Mouse (Mus musculus) midbrain, embryonic 12.5 days (tissue): ENCODE results near the gene Slc39a9. TPM values are rescaled to one million over a fixed set of nuclear protein-coding genes. Genes with fewer than 3 reads are reported as not detected.

Experiments
- ATAC-seq: fragments of 200-750 bp; cut with Nextera tagmentation; 2 replicates; pipeline ENCODE4 v1.8.0; 2017; ENCODE audit warnings: low read depth, moderate TSS enrichment, moderate library complexity; ENCODE audit not compliant: low FRiP score
- H3K27ac ChIP-seq: fragments of 300-500 bp; sonication (generic); replicated peaks from 2 replicates; pipeline ENCODE4 v1.5.1; 2016; ENCODE audit warnings: mild to moderate bottlenecking
- H3K27me3 ChIP-seq: fragments of 300-500 bp; sonication (generic); 2 replicates; pipeline ENCODE4 v1.6.1; 2016; ENCODE audit warnings: mild to moderate bottlenecking
- H3K36me3 ChIP-seq: fragments of 300-500 bp; sonication (generic); 2 replicates; pipeline ENCODE4 v1.6.1; 2016
- H3K4me1 ChIP-seq: fragments of 300-500 bp; sonication (generic); 2 replicates; pipeline ENCODE4 v1.6.1; 2016
- H3K4me2 ChIP-seq: fragments of 300-500 bp; sonication (generic); replicated peaks from 2 replicates; pipeline ENCODE4 v1.6.1; 2016; ENCODE audit warnings: mild to moderate bottlenecking, moderate library complexity
- H3K4me3 ChIP-seq: fragments of 300-500 bp; sonication (generic); 2 replicates; pipeline ENCODE4 v1.5.1; 2016; ENCODE audit warnings: mild to moderate bottlenecking
- H3K9ac ChIP-seq: fragments of 300-500 bp; sonication (generic); replicated peaks from 2 replicates; pipeline ENCODE4 v1.6.1; 2016; ENCODE audit warnings: mild to moderate bottlenecking, moderate library complexity
- H3K9me3 ChIP-seq: fragments of 300-500 bp; sonication (generic); 2 replicates; pipeline ENCODE4 v1.6.1; 2016; ENCODE audit warnings: mild to moderate bottlenecking
- WGBS: fragments of 180-500 bp; shearing (Covaris S2); methylation state at CpG from one replicate; pipeline ENCODE4 v1.1.7; 2016; 5-methylcytosine and 5-hydroxymethylcytosine counted together
- polyA plus RNA-seq: library from polyadenylated mRNA; unstranded; fragments of >200 nt; fragmentation: Nextera tagmentation; extraction: Ambion mirVana; gene quantifications from 2 replicates; pipeline ENCODE4 v1.2.1, GENCODE M21; 2016

Gene Slc39a9
- polyA plus RNA-seq, 1 experiment from 2014 or later, result 32.0 TPM

- ATAC-seq, result no peak
- H3K4me3 ChIP-seq, result no peak overlapping the region
- H3K4me2 ChIP-seq, result no peak overlapping the region
- WGBS, result 57% methylated on average over 1 of the region's 1 CpGs
- H3K27ac ChIP-seq, result no peak overlapping the region
- H3K27me3 ChIP-seq, result 0 out of 2 replicates have a peak, but pooled peaks cover 4% of the 10 kb centered on the region
- H3K4me1 ChIP-seq, result no peaks in the 10 kb centered on the region
- no peaks in the 10 kb centered on the region for H3K36me3 ChIP-seq
- H3K9me3 ChIP-seq, result no peaks in the 10 kb centered on the region
- no peak overlapping the region for H3K9ac ChIP-seq
Observed at GRCm38 (mm10) chr12:80728207-80728606, 84.5 kb downstream of the Slc39a9 start.

- H3K4me3 ChIP-seq, result no peak overlapping the region
- H3K27ac ChIP-seq, result no peak overlapping the region
- H3K9me3 ChIP-seq, result no peaks in the 10 kb centered on the region
- 52% methylated on average over 2 of the region's 2 CpGs for WGBS
- 0 out of 2 replicates have a peak, but pooled peaks cover 4% of the 10 kb centered on the region for H3K27me3 ChIP-seq
- H3K9ac ChIP-seq, result no peak overlapping the region
- H3K4me2 ChIP-seq, result no peak overlapping the region
- H3K4me1 ChIP-seq, result no peaks in the 10 kb centered on the region
- ATAC-seq, result no peak
- no peaks in the 10 kb centered on the region for H3K36me3 ChIP-seq
Observed at GRCm38 (mm10) chr12:80728814-80729213, 85.1 kb downstream of the Slc39a9 start.

- 0 out of 2 replicates have a peak, but pooled peaks cover 3% of the 10 kb centered on the region for H3K27me3 ChIP-seq
- ATAC-seq, result no peak
- WGBS, result 90% methylated on average over 12 of the region's 12 CpGs
- H3K4me1 ChIP-seq, result 0 out of 2 replicates have a peak, but pooled peaks cover 5% of the 10 kb centered on the region
- no peak overlapping the region for H3K27ac ChIP-seq
- H3K4me3 ChIP-seq, result no peak overlapping the region
- no peak overlapping the region for H3K9ac ChIP-seq
- H3K36me3 ChIP-seq, result no peaks in the 10 kb centered on the region
- no peak overlapping the region for H3K4me2 ChIP-seq
- no peaks in the 10 kb centered on the region for H3K9me3 ChIP-seq
Observed at GRCm38 (mm10) chr12:80729758-80730530, 86.3 kb downstream of the Slc39a9 start.

GRCm38 (mm10) chr12:80730567-80730966, 86.9 kb downstream of the Slc39a9 start:
- Histone ChIP-seq H3K27me3 (no peaks in the 10 kb centered on the region), H3K4me1 (0 out of 2 replicates have a peak, but pooled peaks cover 7% of the 10 kb centered on the region), H3K27ac (peak overlapping the region; percentile 36; the same call in 1 of the 2 replicates), H3K4me2 (no peak overlapping the region), H3K4me3 (no peak overlapping the region), H3K9me3 (no peaks in the 10 kb centered on the region), H3K9ac (no peak overlapping the region), H3K36me3 (no peaks in the 10 kb centered on the region)
- ATAC-seq, result peak; percentile 84
- 5% methylated on average over 9 of the region's 9 CpGs for WGBS

Other genes starting within 250 kb of the Slc39a9 start
- 26.1 and 27.5 TPM in 2 replicates for gene Dcaf5, start 207.3 kb upstream of the Slc39a9 start, polyA plus RNA-seq
- gene Exd2, start 180.8 kb upstream of the Slc39a9 start, polyA plus RNA-seq, result 53.7 TPM in 2 replicates
- gene Galnt16, start 125.6 kb upstream of the Slc39a9 start, polyA plus RNA-seq, result 24.7 and 29.8 TPM in 2 replicates
- gene Erh, start 458 bp downstream of the Slc39a9 start, polyA plus RNA-seq, result 330 and 339 TPM in 2 replicates
- gene Plekhd1, start 48.7 kb downstream of the Slc39a9 start, polyA plus RNA-seq, result 3.3 and 4.4 TPM in 2 replicates
- gene Ccdc177, start 116.8 kb downstream of the Slc39a9 start, polyA plus RNA-seq, result 7.8 and 9.7 TPM in 2 replicates
- 22.3 and 23.5 TPM in 2 replicates for gene Susd6, start 146.6 kb downstream of the Slc39a9 start, polyA plus RNA-seq